Mouse (Mus musculus): ENCODE measurements at regions not wholly inside any gene's neighbourhood (a gene's known extent, or its start where the extent isn't known, plus 50 kb on each side); places are given as distances from the start of the nearest gene placed in this dataset.

DNA sequence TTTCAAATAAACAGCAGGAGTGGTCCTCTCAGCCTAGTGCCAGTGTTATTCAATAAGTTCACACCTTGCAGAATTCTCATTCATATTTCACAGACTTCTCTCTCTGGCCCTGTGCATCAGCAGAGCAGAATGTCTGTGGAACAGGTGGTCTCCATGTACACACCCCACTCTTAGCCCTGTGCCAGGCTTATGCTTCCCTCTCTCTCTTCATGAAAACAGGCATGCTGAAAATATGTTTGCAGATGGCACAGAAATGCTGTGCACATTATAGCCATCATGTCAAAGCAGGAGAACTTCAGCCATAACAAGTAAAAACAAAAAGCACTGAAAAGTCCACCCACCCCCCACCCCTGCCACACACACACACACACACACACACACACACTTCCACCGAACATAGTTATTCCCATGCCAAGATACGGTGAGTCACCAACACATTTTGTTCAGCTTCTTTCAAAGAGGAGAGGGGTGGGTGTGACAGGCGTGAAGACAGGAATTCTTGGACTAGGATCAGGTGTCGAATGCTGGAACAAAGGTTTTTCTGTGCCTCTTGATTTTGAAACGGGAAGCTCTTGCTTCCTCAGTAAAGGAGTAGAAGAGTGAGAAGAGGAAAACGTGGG lies 600.6 kb downstream of the Rwdd3 start:
- Histone ChIP-seq H3K36me3 (ENCODE audit: control insufficient read depth in 1 of 2, insufficient read depth in 2 of 2, low read length in 2 of 2) (no peaks in the 10 kb centered on the region), H3K4me1 (ENCODE audit: control insufficient read depth in 1 of 2, insufficient read depth in 2 of 2, low read length in 2 of 2) (no peaks in the 10 kb centered on the region), H3K27me3 (ENCODE audit: control insufficient read depth in 1 of 2, insufficient read depth in 2 of 2, low read length in 2 of 2) (no peaks in the 10 kb centered on the region), H3K79me2 (ENCODE audit: control insufficient read depth, insufficient read depth, low read length, poor library complexity) (no peaks in the 10 kb centered on the region), H3K9me3 (replicated peaks; ENCODE audit: insufficient read depth, low read length) (no peaks in the 10 kb centered on the region), H3K27ac (ENCODE audit: control insufficient read depth, low read depth, low read length) (no peak overlapping the region), H3K4me3 (ENCODE audit: control insufficient read depth in 1 of 2, insufficient read depth in 1 of 2, low read depth in 2 of 2, low read length in 2 of 2) (no peak overlapping the region), H3K9ac (ENCODE audit: control insufficient read depth, low read depth, low read length, poor library complexity, severe bottlenecking) (no peak overlapping the region)
- no peak for TF ChIP-seq MAZ (IDR thresholded peaks at IDR 0.05; ENCODE audit: low read depth, low read length)
- TF ChIP-seq UBTF (IDR thresholded peaks at IDR 0.05; ENCODE audit: borderline replicate concordance, insufficient read depth, low read depth, low read length): no peak
- TF ChIP-seq E2F4 (IDR thresholded peaks at IDR 0.05; ENCODE audit: borderline replicate concordance, low read depth, low read length): no peak
- TF ChIP-seq JUND (IDR thresholded peaks at IDR 0.05; ENCODE audit: low read depth, low read length): no peak
- TF ChIP-seq MEF2A (IDR thresholded peaks at IDR 0.05; ENCODE audit: extremely low read depth, insufficient replicate concordance, low read depth, low read length, poor library complexity, severe bottlenecking): no peak
- TF ChIP-seq CHD2 (IDR thresholded peaks at IDR 0.05; ENCODE audit: low read length): no peak
- TF ChIP-seq POLR2AphosphoS5 (IDR thresholded peaks at IDR 0.05; ENCODE audit: borderline replicate concordance, low read depth, low read length): no peak
- no peak for DNase-seq (ENCODE audit: low read depth, low spot score)

DNA sequence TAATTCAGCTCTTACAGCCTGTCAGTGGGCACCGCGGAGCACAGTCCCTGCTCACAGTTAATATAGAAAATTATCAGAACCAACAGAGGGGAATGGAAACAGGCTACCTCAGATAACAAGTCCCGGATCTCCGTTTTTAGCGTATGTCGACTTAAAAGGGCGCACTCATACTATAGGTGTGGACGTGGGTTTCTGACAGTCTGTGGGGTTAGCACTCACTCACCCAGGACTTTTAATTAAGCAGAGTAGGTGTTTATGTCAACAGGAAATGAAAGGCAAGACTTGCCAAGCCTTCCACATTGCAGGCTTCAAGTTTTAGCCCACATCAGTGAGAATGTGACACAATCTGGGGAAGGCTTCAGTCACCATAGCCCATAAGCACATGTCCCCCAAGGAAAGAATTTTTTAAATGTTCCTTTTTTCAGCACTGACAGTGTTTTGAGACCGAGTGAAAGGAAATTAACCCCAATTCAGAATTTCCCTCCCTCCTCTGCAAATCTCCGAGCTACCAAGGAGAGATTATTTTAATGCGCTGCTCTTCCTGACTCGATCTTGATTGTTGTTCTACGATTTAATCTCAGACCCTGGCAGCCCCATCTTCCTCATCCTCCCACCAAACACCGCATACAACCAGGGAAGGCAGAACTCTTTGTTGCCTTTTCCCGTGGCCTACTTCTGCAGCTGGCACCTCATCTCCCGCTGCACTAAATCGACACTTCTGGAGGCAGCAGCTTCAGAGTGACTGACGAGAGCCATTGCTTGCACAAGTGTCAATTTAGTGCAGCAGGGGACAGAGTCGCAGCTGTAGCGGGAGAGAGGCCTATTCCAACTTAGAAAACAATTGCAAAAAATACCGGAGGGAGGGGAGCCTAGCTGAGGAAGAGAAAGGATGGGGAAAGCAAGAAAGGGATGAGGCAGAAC lies 629.7 kb downstream of the Rwdd3 start:
- Histone ChIP-seq H3K9me3 (replicated peaks; ENCODE audit: insufficient read depth, low read length) (no peaks in the 10 kb centered on the region), H3K9ac (ENCODE audit: control insufficient read depth, low read depth, low read length, poor library complexity, severe bottlenecking) (no peak overlapping the region), H3K4me1 (ENCODE audit: control insufficient read depth in 1 of 2, insufficient read depth in 2 of 2, low read length in 2 of 2) (no peaks in the 10 kb centered on the region), H3K79me2 (ENCODE audit: control insufficient read depth, insufficient read depth, low read length, poor library complexity) (no peaks in the 10 kb centered on the region), H3K27me3 (ENCODE audit: control insufficient read depth in 1 of 2, insufficient read depth in 2 of 2, low read length in 2 of 2) (no peaks in the 10 kb centered on the region), H3K27ac (ENCODE audit: control insufficient read depth, low read depth, low read length) (no peak overlapping the region), H3K36me3 (ENCODE audit: control insufficient read depth in 1 of 2, insufficient read depth in 2 of 2, low read length in 2 of 2) (no peaks in the 10 kb centered on the region), H3K4me3 (ENCODE audit: control insufficient read depth in 1 of 2, insufficient read depth in 1 of 2, low read depth in 2 of 2, low read length in 2 of 2) (no peak overlapping the region)
- TF ChIP-seq SMC3 (IDR thresholded peaks at IDR 0.05; ENCODE audit: low read depth, low read length) (no peak), GATA1 (IDR thresholded peaks at IDR 0.05; ENCODE audit: low read depth, low read length) (no peak)
- no peak for DNase-seq (ENCODE audit: low read depth, low spot score)

DNA sequence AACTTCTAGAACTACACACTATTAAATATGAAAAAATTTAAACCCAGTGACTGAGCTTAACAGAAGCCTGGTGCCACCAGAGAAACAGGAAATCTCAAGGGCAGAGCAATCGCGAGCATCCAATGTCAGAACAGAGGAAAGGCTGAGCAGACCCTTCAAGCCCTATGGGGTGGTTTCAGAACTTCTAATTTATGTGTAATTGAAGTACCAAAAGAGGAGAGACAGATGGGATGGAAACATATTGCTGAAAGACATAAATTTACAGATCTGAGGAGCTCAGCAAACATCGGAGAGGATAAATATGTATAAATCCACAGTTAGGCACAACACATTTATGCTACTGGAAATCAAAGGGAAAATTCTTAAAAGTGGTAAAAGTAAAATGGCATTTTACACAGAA lies 637.6 kb downstream of the Rwdd3 start:
- Histone ChIP-seq H3K9me3 (replicated peaks; ENCODE audit: insufficient read depth, low read length) (no peaks in the 10 kb centered on the region), H3K79me2 (ENCODE audit: control insufficient read depth, insufficient read depth, low read length, poor library complexity) (no peaks in the 10 kb centered on the region), H3K4me3 (ENCODE audit: control insufficient read depth in 1 of 2, insufficient read depth in 1 of 2, low read depth in 2 of 2, low read length in 2 of 2) (no peak overlapping the region), H3K9ac (ENCODE audit: control insufficient read depth, low read depth, low read length, poor library complexity, severe bottlenecking) (no peak overlapping the region), H3K27ac (ENCODE audit: control insufficient read depth, low read depth, low read length) (no peak overlapping the region), H3K4me1 (ENCODE audit: control insufficient read depth in 1 of 2, insufficient read depth in 2 of 2, low read length in 2 of 2) (no peaks in the 10 kb centered on the region), H3K36me3 (ENCODE audit: control insufficient read depth in 1 of 2, insufficient read depth in 2 of 2, low read length in 2 of 2) (no peaks in the 10 kb centered on the region), H3K27me3 (ENCODE audit: control insufficient read depth in 1 of 2, insufficient read depth in 2 of 2, low read length in 2 of 2) (no peaks in the 10 kb centered on the region)
- no peak for TF ChIP-seq HCFC1 (IDR thresholded peaks at IDR 0.05; ENCODE audit: low read depth, low read length)
- TF ChIP-seq SIN3A (IDR thresholded peaks at IDR 0.05; ENCODE audit: low read length): no peak
- no peak for TF ChIP-seq MAFK (IDR thresholded peaks at IDR 0.05; ENCODE audit: borderline replicate concordance, low read depth, low read length)
- DNase-seq (ENCODE audit: low read depth, low spot score): no peak

Data from MEL (cell line).